Mouse (Mus musculus) spleen, adult 12 weeks (tissue): ENCODE data around the gene Commd6.

Experiments used
- DNase-seq: peaks from one replicate; pipeline ENCODE4 v3.0.0; 2022; ENCODE audit warnings: low spot score

Gene Commd6

GRCm38 (mm10) chr14:101640153-101640843 lies at the start of gene Commd6:
TSS of gene Commd6 (minus strand) at chr14:101640686.
- DNase-seq, result peak; percentile 83

GRCm38 (mm10) chr14:101688406-101688805 lies 47.9 kb upstream of the Commd6 start:
- no peak for DNase-seq

GRCm38 (mm10) chr14:101687696-101688095 lies 47.2 kb upstream of the Commd6 start:
- DNase-seq, result no peak

- no peak for DNase-seq
These were observed 31.7 kb upstream of the Commd6 start for GRCm38 (mm10) chr14:101672226-101672625.

- DNase-seq, result no peak
These were observed 28.1 kb upstream of the Commd6 start for GRCm38 (mm10) chr14:101668626-101669025.

- no peak for DNase-seq
These were observed 26.1 kb upstream of the Commd6 start for GRCm38 (mm10) chr14:101666536-101666935.

- DNase-seq, result no peak
These were observed 25.6 kb upstream of the Commd6 start for GRCm38 (mm10) chr14:101666056-101666455.

- no peak for DNase-seq
These were observed 23.8 kb upstream of the Commd6 start for GRCm38 (mm10) chr14:101664274-101664673.

- DNase-seq, result no peak
These were observed 21.3 kb upstream of the Commd6 start for GRCm38 (mm10) chr14:101661654-101662412.

GRCm38 (mm10) chr14:101656307-101656706 lies 15.8 kb upstream of the Commd6 start:
- no peak for DNase-seq

GRCm38 (mm10) chr14:101654526-101654909 lies 14.0 kb upstream of the Commd6 start:
- no peak for DNase-seq

GRCm38 (mm10) chr14:101653581-101654525 lies 13.4 kb upstream of the Commd6 start, which contains the start of gene Uchl3:
TSS of gene Uchl3 (plus strand) at chr14:101653967.
- DNase-seq, result peak; percentile 92

GRCm38 (mm10) chr14:101652571-101652970 lies 12.1 kb upstream of the Commd6 start:
- no peak for DNase-seq

- no peak for DNase-seq
These were observed 10.1 kb upstream of the Commd6 start for GRCm38 (mm10) chr14:101650551-101650950.

- no peak for DNase-seq
These were observed 4.5 kb upstream of the Commd6 start for GRCm38 (mm10) chr14:101644948-101645347.

- DNase-seq, result no peak
These were observed 3.1 kb downstream of the Commd6 start for GRCm38 (mm10) chr14:101637381-101637780.

GRCm38 (mm10) chr14:101635765-101636164 lies 4.7 kb downstream of the Commd6 start:
- DNase-seq, result no peak

GRCm38 (mm10) chr14:101630548-101630947 lies 9.9 kb downstream of the Commd6 start:
- DNase-seq, result no peak

- no peak for DNase-seq
These were observed 22.8 kb downstream of the Commd6 start for GRCm38 (mm10) chr14:101617680-101618079.

- DNase-seq, result no peak
These were observed 24.3 kb downstream of the Commd6 start for GRCm38 (mm10) chr14:101616178-101616577.

GRCm38 (mm10) chr14:101613206-101613605 lies 27.3 kb downstream of the Commd6 start:
- no peak for DNase-seq

- no peak for DNase-seq
These were observed 29.8 kb downstream of the Commd6 start for GRCm38 (mm10) chr14:101610701-101611100.
